ENCODE assay signal across 26 mouse cellular contexts in the genomic region with DNA sequence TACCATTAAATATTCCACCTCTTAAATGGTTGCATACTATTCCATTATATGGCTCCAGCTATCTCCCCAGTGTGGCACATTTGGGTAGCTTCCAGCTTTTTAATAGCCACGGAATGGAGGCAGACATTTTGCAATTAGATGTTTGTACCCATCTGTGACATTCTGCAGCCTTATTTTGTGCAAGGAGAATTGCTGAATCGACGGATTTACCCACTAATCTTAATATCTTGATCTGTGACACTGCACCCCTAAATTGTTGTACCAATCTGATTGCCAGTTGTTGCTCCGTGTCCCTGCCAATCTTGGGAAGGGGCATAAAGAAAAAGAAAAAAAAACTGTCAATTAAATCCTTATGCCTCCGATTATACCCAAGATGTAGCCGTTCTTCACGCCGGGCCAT. TPM values are rescaled to one million over a fixed set of nuclear protein-coding genes. Genes with fewer than 3 reads are reported as not detected.
"Had no signal": no experiment of that assay in that cellular context is flagged by ENCODE, and none has a peak within 500 bp of the region (broad histone marks: within the 10 kb centered on the region; RNA-seq: fewer than 3 reads in every experiment).

No protein-coding gene starts in this region.

- ATAC-seq: liver, embryonic 12.5 days had no signal

- H3K27ac ChIP-seq: kidney, postnatal 0 days; layer of hippocampus, adult 2 months; limb, embryonic 13.5 days; liver, embryonic 12.5 days; liver, embryonic 15.5 days; stomach, postnatal 0 days had no signal

- H3K9ac ChIP-seq: limb, embryonic 13.5 days; liver, embryonic 12.5 days; liver, embryonic 15.5 days had no signal

- H3K27me3 ChIP-seq: liver, embryonic 12.5 days; liver, embryonic 15.5 days had no signal

- DNase-seq: kidney, postnatal 25 days; layer of hippocampus, adult 9-11 months; liver; midbrain, embryonic 14.5 days; thymus, adult 2 months; thymus, postnatal 14 days; thymus, postnatal 4 days had no signal

- H3K36me3 ChIP-seq: limb, embryonic 13.5 days had no signal

- H3K4me2 ChIP-seq: midbrain, embryonic 11.5 days had no signal

- H3K9me3 ChIP-seq: limb, embryonic 10.5 days; limb, embryonic 13.5 days; liver, embryonic 12.5 days; liver, embryonic 15.5 days had no signal

- H3K4me1 ChIP-seq: limb, embryonic 13.5 days; liver, embryonic 12.5 days; liver, embryonic 15.5 days had no signal

- H3K4me3 ChIP-seq: limb, embryonic 10.5 days; limb, embryonic 13.5 days; liver, embryonic 12.5 days; liver, embryonic 15.5 days had no signal

RNA-seq across cellular contexts. Expression of a gene that starts 37.4 kb away (rescaled TPM):
- total RNA-seq: layer of hippocampus, adult 2 months; layer of hippocampus, postnatal 25 days; left cerebral cortex, adult 18-20 months; left cerebral cortex, postnatal 25 days; megakaryocyte progenitor cell, adult 5-6 weeks; megakaryocyte-erythroid progenitor cell, adult 5-6 weeks; midbrain, postnatal 0 days had no signal
- polyA plus RNA-seq: kidney, postnatal 0 days; large intestine, adult 2 months; limb, embryonic 10.5 days; liver, embryonic 12.5 days; liver, embryonic 15.5 days; lung, postnatal 0 days; midbrain, embryonic 11.5 days; midbrain, embryonic 14.5 days; neural tube, embryonic 11.5 days; neural tube, embryonic 14.5 days; small intestine, adult 2 months; stomach, postnatal 0 days; thymus, adult 2 months had no signal
